Mouse (Mus musculus) bone marrow macrophage, adult 2 months (primary cell): ENCODE results near the gene Cpeb2.

Source experiments
- CTCF ChIP-seq: IDR thresholded peaks from 2 replicates; pipeline ENCODE4 v1.5.1; 2012; ENCODE audit warnings: low read depth, mild to moderate bottlenecking, low read length, moderate library complexity
- POLR2A ChIP-seq: IDR thresholded peaks from 2 replicates; pipeline ENCODE4 v1.6.1; 2012; ENCODE audit warnings: mild to moderate bottlenecking, low read depth, low read length, borderline replicate concordance

GRCm38 (mm10) chr5:43239141-43239835 lies 6.3 kb downstream of the Cpeb2 start:
- TF ChIP-seq POLR2A (no peak), CTCF (no peak)
